Mouse (Mus musculus): ENCODE data around the gene Per2. TPM values are rescaled to one million over a fixed set of nuclear protein-coding genes. Genes with fewer than 3 reads are reported as not detected.

Gene Per2
- total and polyA plus RNA-seq, 3 experiments: 2.7 to 5.8 (median 4.7) TPM

- dilution Hi-C loops (cut with MboI; ENCODE audit: extremely low pct_ligation_motif_present, extremely low pct_unique_long_range_greater_than_20kb, low sequenced_read_pairs): no loop called here
- Histone ChIP-seq H3K9me3 (replicated peaks; ENCODE audit: low read length) (no peaks in the 10 kb centered on the region), H3K79me2 (replicated peaks; ENCODE audit: control insufficient read depth, extremely low read depth, insufficient read depth, poor library complexity, severe bottlenecking) (no peaks in the 10 kb centered on the region), H3K36me3 (replicated peaks in 1 of 2; ENCODE audit: control insufficient read depth in 1 of 2, insufficient read depth in 1 of 2, low read length in 1 of 2) (peaks cover 41 to 69% of the 10 kb centered on the region in 2 experiments), H3K9ac (ENCODE audit: insufficient read depth, low read depth) (no peak overlapping the region), H3K4me2 (ENCODE audit: insufficient read depth, low read depth, poor library complexity, severe bottlenecking) (no peak overlapping the region), H3K27ac (ENCODE audit: insufficient read depth, low read depth) (no peak overlapping the region), H3K27me3 (replicated peaks) (no peaks in the 10 kb centered on the region), H3K4me1 (ENCODE audit: control insufficient read depth in 1 of 2, insufficient read depth in 2 of 2) (peaks cover 0 to 6% of the 10 kb centered on the region in 2 experiments; a peak in 2 of 4 replicates), H3K4me3 (replicated peaks in 1 of 3; ENCODE audit: low read depth in 2 of 3, low read length in 2 of 3, poor library complexity in 1 of 3) (no peak overlapping the region)
- in situ Hi-C loops (cut with MboI; ENCODE audit: low pct_ligation_motif_present, low pct_unique_long_range_greater_than_20kb, low sequenced_read_pairs): loop anchor here (10.0 kb wide), 1 partner anchor 145 kb away; no protein-coding TSS in a partner anchor
- no peak for TF ChIP-seq KAT2A (IDR thresholded peaks at IDR 0.05; ENCODE audit: insufficient replicate concordance, low read length)
- no peak for TF ChIP-seq RAD21 (IDR thresholded peaks at IDR 0.05; ENCODE audit: low read depth, low read length)
- no peak for TF ChIP-seq MEF2A (IDR thresholded peaks at IDR 0.05; ENCODE audit: borderline replicate concordance, low read depth, low read length)
- TF ChIP-seq UBTF (IDR thresholded peaks at IDR 0.05; ENCODE audit: low read depth, low read length): no peak
- TF ChIP-seq TBP (conservative IDR thresholded peaks at IDR 0.05; ENCODE audit: low read depth, low read length): no peak
- TF ChIP-seq CHD2 (IDR thresholded peaks at IDR 0.05; ENCODE audit: low read length): no peak
- no peak for TF ChIP-seq MYC (IDR thresholded peaks at IDR 0.05; ENCODE audit: low read depth, low read length)
- no peak for TF ChIP-seq MAZ (IDR thresholded peaks at IDR 0.05; ENCODE audit: low read depth, low read length)
- no peak for TF ChIP-seq MAX (IDR thresholded peaks at IDR 0.05; ENCODE audit: low read length)
- TF ChIP-seq ZKSCAN1 (IDR thresholded peaks at IDR 0.05; ENCODE audit: borderline replicate concordance, low read depth, low read length): no peak
- no peak for TF ChIP-seq CTCF (conservative IDR thresholded peaks at IDR 0.05 in 1 of 2, IDR thresholded peaks at IDR 0.05 in 1 of 2; ENCODE audit: low read depth in 2 of 2, low read length in 2 of 2)
- no peak for TF ChIP-seq ZNF384 (IDR thresholded peaks at IDR 0.05; ENCODE audit: low read depth, low read length)
- no peak for TF ChIP-seq EP300 (IDR thresholded peaks at IDR 0.05; ENCODE audit: low read length)
- TF ChIP-seq JUND (conservative IDR thresholded peaks at IDR 0.05; ENCODE audit: low read depth, low read length): no peak
- TF ChIP-seq POLR2A (IDR thresholded peaks at IDR 0.05; ENCODE audit: low read depth, low read length): no peak
- no peak for TF ChIP-seq USF1 (IDR thresholded peaks at IDR 0.05; ENCODE audit: low read depth, low read length)
- TF ChIP-seq IRF4 (IDR thresholded peaks at IDR 0.05; ENCODE audit: low read depth, low read length): no peak
- DNase-seq (ENCODE audit: extremely low read depth): no peak
Observed at GRCm38 (mm10) chr1:91419862-91420600, 39.1 kb downstream of the Per2 start.

- H3K36me3 ChIP-seq (replicated peaks in 1 of 2; ENCODE audit: control insufficient read depth in 1 of 2, insufficient read depth in 1 of 2, low read length in 1 of 2): peaks cover 32 to 54% of the 10 kb centered on the region in 2 experiments
- DNase-seq (ENCODE audit: extremely low read depth): no peak
- no peak overlapping the region for H3K27ac ChIP-seq (ENCODE audit: insufficient read depth, low read depth)
- no peak overlapping the region for H3K9ac ChIP-seq (ENCODE audit: insufficient read depth, low read depth)
- no peaks in the 10 kb centered on the region for H3K9me3 ChIP-seq (replicated peaks; ENCODE audit: low read length)
- H3K79me2 ChIP-seq (replicated peaks; ENCODE audit: control insufficient read depth, extremely low read depth, insufficient read depth, poor library complexity, severe bottlenecking): no peaks in the 10 kb centered on the region
- no peak overlapping the region for H3K4me3 ChIP-seq (replicated peaks in 1 of 3; ENCODE audit: low read depth in 2 of 3, low read length in 2 of 3, poor library complexity in 1 of 3)
- H3K4me2 ChIP-seq (ENCODE audit: insufficient read depth, low read depth, poor library complexity, severe bottlenecking): no peak overlapping the region
- H3K27me3 ChIP-seq (replicated peaks): no peaks in the 10 kb centered on the region
- dilution Hi-C loops (cut with MboI; ENCODE audit: extremely low pct_ligation_motif_present, extremely low pct_unique_long_range_greater_than_20kb, low sequenced_read_pairs): no loop called here
- peaks cover 0 to 14% of the 10 kb centered on the region in 2 experiments; a peak in 2 of 4 replicates for H3K4me1 ChIP-seq (ENCODE audit: control insufficient read depth in 1 of 2, insufficient read depth in 2 of 2)
- no peak for TF ChIP-seq RCOR1 (conservative IDR thresholded peaks at IDR 0.05; ENCODE audit: low read depth, low read length)
- no peak for TF ChIP-seq POLR2AphosphoS2 (IDR thresholded peaks at IDR 0.05; ENCODE audit: low read depth, low read length)
- TF ChIP-seq POLR2A (IDR thresholded peaks at IDR 0.05; ENCODE audit: low read depth, low read length): no peak
- no peak for TF ChIP-seq CHD1 (IDR thresholded peaks at IDR 0.05; ENCODE audit: low read depth, low read length)
- no peak for TF ChIP-seq JUND (conservative IDR thresholded peaks at IDR 0.05; ENCODE audit: low read depth, low read length)
- no peak for TF ChIP-seq CHD2 (IDR thresholded peaks at IDR 0.05; ENCODE audit: low read length)
- no peak for TF ChIP-seq MYC (IDR thresholded peaks at IDR 0.05; ENCODE audit: low read depth, low read length)
- no peak for TF ChIP-seq PAX5 (IDR thresholded peaks at IDR 0.05; ENCODE audit: low read length)
- in situ Hi-C loops (cut with MboI; ENCODE audit: low pct_ligation_motif_present, low pct_unique_long_range_greater_than_20kb, low sequenced_read_pairs): no loop called here
Observed at GRCm38 (mm10) chr1:91417991-91418390, 41.1 kb downstream of the Per2 start.
